Mouse (Mus musculus) MEL (cell line): ENCODE measurements around the gene Kcna5. TPM values are rescaled to one million over a fixed set of nuclear protein-coding genes. Genes with fewer than 3 reads are reported as not detected.

Source experiments
- DNase-seq: peaks from one replicate; pipeline ENCODE4 v3.0.0; 2011; ENCODE audit warnings: low read depth, low spot score
- H3K27ac ChIP-seq: 2 replicates; pipeline ENCODE4 v1.5.1; 2012; ENCODE audit warnings: low read depth, mild to moderate bottlenecking, control low read depth, low read length, moderate library complexity; ENCODE audit not compliant: control insufficient read depth
- H3K27me3 ChIP-seq, 2 experiments: fragments of 150-350 bp in 1 of 2; sonication (generic) in 1 of 2; 2 replicates each; pipeline ENCODE4 v1.6.1; 2012; ENCODE audit warnings: low read length in 2 of 2, mild to moderate bottlenecking in 2 of 2, improper control_type of control experiment in 1 of 2, moderate library complexity in 1 of 2; ENCODE audit not compliant: insufficient read depth in 2 of 2, control insufficient read depth in 1 of 2
- H3K36me3 ChIP-seq, 2 experiments: 2 replicates each; pipeline ENCODE4 v1.6.1; 2012 to 2014; ENCODE audit warnings: low read length in 2 of 2, improper control_type of control experiment in 1 of 2, inconsistent platforms in 1 of 2, mild to moderate bottlenecking in 1 of 2; ENCODE audit not compliant: insufficient read depth in 2 of 2, control insufficient read depth in 1 of 2
- H3K4me1 ChIP-seq, 2 experiments: fragments of 150-350 bp in 1 of 2; sonication (generic) in 1 of 2; 2 replicates each; pipeline ENCODE4 v1.6.1; 2012; ENCODE audit warnings: low read length in 2 of 2, improper control_type of control experiment in 1 of 2, mild to moderate bottlenecking in 1 of 2; ENCODE audit not compliant: insufficient read depth in 2 of 2, control insufficient read depth in 1 of 2
- H3K4me3 ChIP-seq, 2 experiments: fragments of 150-350 bp in 1 of 2; sonication (generic) in 1 of 2; 2 replicates each; pipeline ENCODE4 v1.5.1; 2012; ENCODE audit warnings: low read depth in 2 of 2, low read length in 2 of 2, mild to moderate bottlenecking in 2 of 2, moderate library complexity in 2 of 2, control low read depth in 1 of 2, improper control_type of control experiment in 1 of 2; ENCODE audit not compliant: control insufficient read depth in 1 of 2, insufficient read depth in 1 of 2
- H3K79me2 ChIP-seq: 2 replicates; pipeline ENCODE4 v1.6.1; 2012; ENCODE audit warnings: mild to moderate bottlenecking, low read length, moderate library complexity; ENCODE audit not compliant: control insufficient read depth, poor library complexity, insufficient read depth
- H3K9ac ChIP-seq: 2 replicates; pipeline ENCODE4 v1.6.1; 2012; ENCODE audit warnings: low read depth, mild to moderate bottlenecking, control low read depth, low read length, moderate library complexity; ENCODE audit not compliant: control insufficient read depth, poor library complexity, severe bottlenecking
- H3K9me3 ChIP-seq: fragments of 150-350 bp; sonication (generic); replicated peaks from 2 replicates; pipeline ENCODE4 v1.6.1; 2012; ENCODE audit warnings: mild to moderate bottlenecking, low read length, improper control_type of control experiment, moderate library complexity; ENCODE audit not compliant: insufficient read depth
- CHD1 ChIP-seq: IDR thresholded peaks from 2 replicates; pipeline ENCODE4 v1.6.1; 2012; ENCODE audit warnings: low read depth, mild to moderate bottlenecking, inconsistent platforms, low read length, improper control_type of control experiment
- E2F4 ChIP-seq: IDR thresholded peaks from 2 replicates; pipeline ENCODE4 v1.6.1; 2011; ENCODE audit warnings: low read depth, low read length, improper control_type of control experiment, borderline replicate concordance
- ELF1 ChIP-seq: IDR thresholded peaks from 2 replicates; pipeline ENCODE4 v1.6.1; 2014; ENCODE audit warnings: low read depth, mild to moderate bottlenecking, inconsistent platforms, low read length, improper control_type of control experiment, moderate library complexity
- EP300 ChIP-seq, 2 experiments: IDR thresholded peaks; 2 replicates each; pipeline ENCODE4 v1.6.1; 2011; ENCODE audit warnings: improper control_type of control experiment in 2 of 2, low read length in 2 of 2, low read depth in 1 of 2, mild to moderate bottlenecking in 1 of 2
- GATA1 ChIP-seq: IDR thresholded peaks from 2 replicates; pipeline ENCODE4 v1.6.1; 2011; ENCODE audit warnings: low read depth, low read length, improper control_type of control experiment
- JUND ChIP-seq: IDR thresholded peaks from 2 replicates; pipeline ENCODE4 v1.6.1; 2011; ENCODE audit warnings: low read depth, mild to moderate bottlenecking, improper control_type of control experiment, low read length
- MAZ ChIP-seq: IDR thresholded peaks from 2 replicates; pipeline ENCODE4 v1.6.1; 2012; ENCODE audit warnings: low read depth, mild to moderate bottlenecking, inconsistent platforms, low read length, improper control_type of control experiment
- MEF2A ChIP-seq: IDR thresholded peaks from 2 replicates; pipeline ENCODE4 v1.6.1; 2014; ENCODE audit warnings: low read depth, mild to moderate bottlenecking, inconsistent platforms, low read length, improper control_type of control experiment; ENCODE audit not compliant: poor library complexity, insufficient replicate concordance, severe bottlenecking; ENCODE audit errors: extremely low read depth
- MXI1 ChIP-seq: IDR thresholded peaks from 2 replicates; pipeline ENCODE4 v1.6.1; 2011; ENCODE audit warnings: mild to moderate bottlenecking, low read depth, low read length, improper control_type of control experiment
- MYB ChIP-seq: IDR thresholded peaks from 2 replicates; pipeline ENCODE4 v1.6.1; 2011; ENCODE audit warnings: mild to moderate bottlenecking, low read depth, low read length, improper control_type of control experiment
- MYC ChIP-seq: IDR thresholded peaks from 2 replicates; pipeline ENCODE4 v1.6.1; 2011; ENCODE audit warnings: low read depth, mild to moderate bottlenecking, low read length, improper control_type of control experiment, moderate library complexity
- NRF1 ChIP-seq: IDR thresholded peaks from 2 replicates; pipeline ENCODE4 v1.6.1; 2014; ENCODE audit warnings: low read depth, mild to moderate bottlenecking, inconsistent platforms, low read length, improper control_type of control experiment, moderate library complexity; ENCODE audit not compliant: poor library complexity, insufficient read depth, severe bottlenecking
- POLR2A ChIP-seq, 2 experiments: IDR thresholded peaks; 2 replicates each; pipeline ENCODE4 v1.6.1; 2011 to 2012; ENCODE audit warnings: low read length in 2 of 2, mild to moderate bottlenecking in 2 of 2, control low read depth in 1 of 2, improper control_type of control experiment in 1 of 2, low read depth in 1 of 2, moderate library complexity in 1 of 2; ENCODE audit not compliant: control insufficient read depth in 1 of 2, insufficient read depth in 1 of 2, poor library complexity in 1 of 2
- RCOR1 ChIP-seq: IDR thresholded peaks from 2 replicates; pipeline ENCODE4 v1.6.1; 2012; ENCODE audit warnings: low read depth, mild to moderate bottlenecking, inconsistent platforms, low read length, improper control_type of control experiment
- SMC3 ChIP-seq: IDR thresholded peaks from 2 replicates; pipeline ENCODE4 v1.6.1; 2011; ENCODE audit warnings: low read depth, low read length, improper control_type of control experiment
- TAL1 ChIP-seq: IDR thresholded peaks from 2 replicates; pipeline ENCODE4 v1.6.1; 2012; ENCODE audit warnings: mild to moderate bottlenecking, inconsistent platforms, low read length, moderate library complexity, mixed read lengths
- TBP ChIP-seq: IDR thresholded peaks from 2 replicates; pipeline ENCODE4 v1.8.0; 2011; ENCODE audit warnings: low read depth, low read length, improper control_type of control experiment
- TCF12 ChIP-seq: IDR thresholded peaks from 2 replicates; pipeline ENCODE4 v1.6.1; 2014; ENCODE audit warnings: low read depth, mild to moderate bottlenecking, inconsistent platforms, low read length, improper control_type of control experiment, moderate library complexity
- UBTF ChIP-seq: IDR thresholded peaks from 2 replicates; pipeline ENCODE4 v1.6.1; 2012; ENCODE audit warnings: low read depth, mild to moderate bottlenecking, inconsistent platforms, low read length, improper control_type of control experiment, moderate library complexity, borderline replicate concordance; ENCODE audit not compliant: insufficient read depth
- USF1 ChIP-seq: IDR thresholded peaks from 2 replicates; pipeline ENCODE4 v1.6.1; 2014; ENCODE audit warnings: low read depth, mild to moderate bottlenecking, inconsistent platforms, low read length, improper control_type of control experiment, moderate library complexity
- ZNF384 ChIP-seq: IDR thresholded peaks from 2 replicates; pipeline ENCODE4 v1.6.1; 2012; ENCODE audit warnings: low read depth, mild to moderate bottlenecking, inconsistent platforms, low read length, improper control_type of control experiment
- polyA plus RNA-seq, 2 experiments: library from polyadenylated mRNA; stranded (reverse) in 1 of 2; unstranded in 1 of 2; fragments of >175 nt in 1 of 2; fragments of >200 nt in 1 of 2; gene quantifications; 2 replicates each; pipeline versions ENCODE4 v1.2.1 to v1.2.4; 2012; ENCODE audit warnings: low replicate concordance in 2 of 2, low read depth in 1 of 2; ENCODE audit not compliant: insufficient read length in 2 of 2, insufficient read depth in 1 of 2, missing spikeins in 1 of 2
- total RNA-seq: library from RNA; depleted of rRNA; stranded (reverse); fragments of 300-350 nt; gene quantifications from 2 replicates; pipeline ENCODE4 v1.2.3, GENCODE M21; 2012

The Kcna5 gene
- total and polyA plus RNA-seq, 3 experiments = not detected

GRCm38 (mm10) chr6:126531306-126531705, 3.9 kb downstream of the Kcna5 start:
- H3K27me3 ChIP-seq = no peaks in the 10 kb centered on the region

GRCm38 (mm10) chr6:126530019-126530418, 5.2 kb downstream of the Kcna5 start:
- no peaks in the 10 kb centered on the region for H3K27me3 ChIP-seq
- no peaks in the 10 kb centered on the region for H3K79me2 ChIP-seq
- H3K36me3 ChIP-seq = no peaks in the 10 kb centered on the region
- H3K9ac ChIP-seq = no peak overlapping the region
- no peak for TF ChIP-seq CHD1
- no peak for TF ChIP-seq MYC
- no peak for TF ChIP-seq TBP
- TF ChIP-seq POLR2A (IDR thresholded peaks at IDR 0.05; ENCODE audit: control insufficient read depth in 1 of 2, insufficient read depth in 1 of 2, low read depth in 1 of 2, low read length in 2 of 2, poor library complexity in 1 of 2) = no peak
- TF ChIP-seq JUND = no peak
- TF ChIP-seq ZNF384 = no peak
- no peak for TF ChIP-seq MYB
- no peak for TF ChIP-seq MXI1
- no peak for TF ChIP-seq RCOR1
- TF ChIP-seq TAL1 = no peak
- no peak for TF ChIP-seq USF1
- TF ChIP-seq MEF2A = no peak
- no peak for TF ChIP-seq EP300 (IDR thresholded peaks at IDR 0.05; ENCODE audit: low read depth in 1 of 2, low read length in 2 of 2)
- TF ChIP-seq TCF12 = no peak
- TF ChIP-seq GATA1 = no peak
- H3K9me3 ChIP-seq = no peaks in the 10 kb centered on the region
- no peak overlapping the region for H3K27ac ChIP-seq
- no peaks in the 10 kb centered on the region for H3K4me1 ChIP-seq
- no peak overlapping the region for H3K4me3 ChIP-seq
- DNase-seq = no peak

More at GRCm38 (mm10) chr6:126531306-126531705, 3.9 kb downstream of the Kcna5 start:
- Histone ChIP-seq H3K9ac (no peak overlapping the region), H3K27ac (no peak overlapping the region), H3K9me3 (no peaks in the 10 kb centered on the region), H3K79me2 (no peaks in the 10 kb centered on the region), H3K4me3 (no peak overlapping the region), H3K4me1 (no peaks in the 10 kb centered on the region), H3K36me3 (no peaks in the 10 kb centered on the region)
- TF ChIP-seq SMC3 = no peak
- TF ChIP-seq MEF2A = no peak
- TF ChIP-seq E2F4 = no peak
- TF ChIP-seq MAZ = no peak
- TF ChIP-seq CHD1 = no peak
- no peak for TF ChIP-seq TBP
- no peak for TF ChIP-seq USF1
- no peak for TF ChIP-seq UBTF
- no peak for TF ChIP-seq JUND
- no peak for TF ChIP-seq NRF1
- TF ChIP-seq ELF1 = no peak
- no peak for TF ChIP-seq MYC
- no peak for TF ChIP-seq TCF12
- DNase-seq = no peak
